Mouse (Mus musculus): ENCODE measurements around the gene 1700088E04Rik.

Gene 1700088E04Rik

GRCm38 (mm10) chr15:79130782-79131181 is 10.3 kb downstream of the 1700088E04Rik start:
- no peak for DNase-seq

DNA sequence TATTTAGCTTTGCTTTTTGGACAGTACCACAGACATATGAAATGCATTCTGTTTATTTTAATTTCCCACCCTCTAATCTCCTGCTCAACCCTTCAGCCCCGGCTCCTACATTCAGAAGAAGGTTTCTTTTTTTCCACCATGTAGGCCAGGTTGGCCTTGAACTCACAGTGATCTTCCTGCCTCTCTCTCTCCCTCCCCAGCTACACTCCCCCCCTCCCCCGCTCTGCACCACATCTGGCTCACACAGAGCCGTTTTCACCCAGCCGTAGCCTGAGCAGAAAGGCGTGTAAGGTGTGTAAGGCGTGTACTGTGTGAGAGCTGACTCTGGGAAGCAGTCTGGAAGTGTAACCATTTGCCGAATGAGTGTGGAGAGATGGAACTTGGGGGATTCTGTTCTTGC is 11.7 kb downstream of the 1700088E04Rik start:
- DNase-seq, result no peak

GRCm38 (mm10) chr15:79128208-79128607 is 12.8 kb downstream of the 1700088E04Rik start:
- DNase-seq, result no peak

- no peak for DNase-seq
Measured at GRCm38 (mm10) chr15:79127101-79127500, 14.0 kb downstream of the 1700088E04Rik start.

GRCm38 (mm10) chr15:79126217-79126932 is 14.7 kb downstream of the 1700088E04Rik start:
- DNase-seq, result peak in 1 of 2 experiments; percentile 52

DNA sequence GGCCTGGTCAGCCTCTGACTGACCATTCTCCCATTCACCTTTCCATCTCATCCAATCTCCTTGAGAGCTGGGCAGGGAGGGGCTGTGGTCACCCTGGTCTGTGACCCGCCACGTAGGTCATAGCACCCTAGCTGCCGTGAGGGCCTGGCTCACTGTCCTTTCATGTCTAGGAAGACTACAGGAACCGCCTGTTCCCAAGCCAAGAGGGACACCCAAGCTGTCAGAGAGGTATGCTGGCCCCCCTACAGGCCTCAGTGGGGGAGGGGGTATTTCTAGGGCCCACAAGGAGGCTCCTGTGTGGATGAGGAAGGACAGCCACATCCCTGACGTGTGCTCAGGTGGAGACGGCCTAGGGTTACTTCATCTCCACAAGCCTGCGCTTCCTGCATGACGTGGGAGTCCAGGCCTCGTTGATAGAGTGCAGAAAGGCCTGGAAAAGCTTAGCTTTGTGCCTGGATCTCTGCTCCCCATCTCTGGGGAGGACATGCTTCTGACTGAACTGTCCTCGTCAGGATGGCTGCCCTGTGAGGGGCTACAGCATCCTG is 16.6 kb downstream of the 1700088E04Rik start:
- no peak for DNase-seq

- DNase-seq, result no peak
Measured at GRCm38 (mm10) chr15:79123751-79124150, 17.3 kb downstream of the 1700088E04Rik start.

DNA sequence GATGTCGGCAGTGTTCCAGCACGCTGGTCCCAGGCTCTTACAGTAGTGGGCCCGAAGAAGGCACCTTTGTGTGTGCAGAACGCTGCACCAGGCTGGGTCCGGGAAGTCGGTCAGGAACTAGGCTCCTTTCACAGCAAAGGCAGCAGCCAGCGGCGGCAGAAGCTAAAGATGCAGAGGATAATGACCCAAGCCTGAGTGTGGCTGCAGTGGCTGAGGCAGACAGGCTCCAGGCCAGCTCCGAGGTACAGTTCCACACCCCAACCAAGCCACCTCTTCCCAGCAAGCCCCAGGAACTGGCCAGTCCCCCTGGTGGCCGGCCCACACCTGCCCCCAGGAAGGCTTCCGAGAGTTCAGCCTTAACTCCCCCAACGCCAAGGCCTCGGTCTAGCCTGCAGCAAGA is 18.5 kb downstream of the 1700088E04Rik start:
- DNase-seq, result no peak

DNA sequence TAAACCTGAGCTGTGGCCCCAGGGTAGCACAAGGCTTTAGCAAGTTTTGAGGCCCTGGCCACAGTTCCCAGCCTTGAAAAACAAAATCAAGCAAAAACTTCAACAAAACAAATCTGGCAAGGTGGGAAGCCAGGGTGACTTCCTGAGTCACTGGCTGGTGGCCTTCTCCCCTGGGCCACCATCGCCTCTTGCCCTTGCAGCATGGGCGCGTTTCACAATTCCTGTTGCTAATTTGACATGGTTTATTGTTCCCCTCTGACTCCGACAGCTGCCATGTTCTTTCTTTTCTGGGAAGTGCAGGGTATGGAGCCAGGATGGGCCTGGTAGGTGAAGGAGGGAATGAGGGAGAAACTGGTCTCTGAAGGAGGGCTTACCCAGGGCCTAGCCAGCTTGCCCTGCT is 18.9 kb downstream of the 1700088E04Rik start:
- no peak for DNase-seq

DNA sequence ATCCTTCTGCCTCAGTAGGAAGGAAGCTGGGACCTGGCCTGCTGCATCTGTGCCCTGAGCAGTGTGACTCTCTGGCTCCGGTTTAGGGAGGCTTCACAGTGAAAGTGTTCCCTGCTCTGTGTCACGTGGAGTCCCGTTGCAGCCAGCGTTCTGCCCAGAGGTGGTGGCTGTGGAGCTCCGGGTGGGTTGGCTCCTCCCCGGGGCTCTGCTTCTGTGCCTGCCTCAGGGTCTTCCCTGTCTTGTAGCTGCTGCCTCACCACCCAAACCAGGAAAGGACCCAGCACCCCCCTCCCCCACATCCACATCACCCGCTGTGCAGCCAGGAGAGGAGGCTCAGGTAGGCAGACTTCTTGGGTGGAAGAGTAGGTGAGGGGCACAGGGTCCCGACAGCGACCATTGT is 21.6 kb downstream of the 1700088E04Rik start:
- DNase-seq, result no peak

GRCm38 (mm10) chr15:79115276-79115675 is 25.8 kb downstream of the 1700088E04Rik start:
- no peak for DNase-seq

GRCm38 (mm10) chr15:79111774-79112173 is 29.3 kb downstream of the 1700088E04Rik start:
- DNase-seq, result no peak

GRCm38 (mm10) chr15:79110528-79110927 is 30.5 kb downstream of the 1700088E04Rik start:
- no peak for DNase-seq

- no peak for DNase-seq
Measured at GRCm38 (mm10) chr15:79110031-79110430, 31.0 kb downstream of the 1700088E04Rik start.

DNA sequence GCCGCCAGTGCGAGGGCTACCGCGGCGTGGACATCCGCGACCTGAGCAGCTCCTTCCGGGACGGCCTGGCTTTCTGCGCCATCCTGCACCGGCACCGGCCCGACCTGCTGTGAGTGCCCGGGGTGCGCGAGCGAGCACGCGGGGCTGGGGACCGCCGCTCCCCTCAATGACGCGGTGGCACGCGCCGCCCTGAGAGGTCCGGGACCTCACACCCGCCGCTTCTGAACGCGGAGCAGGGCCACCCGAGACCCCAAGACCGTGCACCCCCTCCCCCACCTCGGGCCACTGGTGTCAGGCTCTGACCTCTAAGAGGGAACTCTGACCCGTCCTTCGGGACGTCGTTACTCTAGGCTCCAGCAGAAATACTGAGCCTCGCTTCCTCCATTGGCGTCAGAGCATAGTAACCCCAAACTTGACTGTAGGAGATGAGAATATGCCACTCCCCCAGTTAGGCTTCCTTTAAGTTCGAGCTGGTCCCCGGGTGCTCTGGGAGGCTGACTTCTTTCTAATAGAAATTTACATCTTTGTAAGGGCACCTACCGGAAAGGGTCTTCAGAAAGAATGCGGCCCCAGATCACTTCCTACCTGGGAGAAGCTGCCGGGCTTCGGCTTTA is 31.6 kb downstream of the 1700088E04Rik start:
- peak in 1 of 2 experiments; percentile 14 for DNase-seq

- peak; percentile 64 to 75 for DNase-seq
Measured at GRCm38 (mm10) chr15:79108421-79109320, 32.4 kb downstream of the 1700088E04Rik start, which contains the start of gene Micall1. Gene Micall1, plus strand, starts transcription at chr15:79108898.

DNA sequence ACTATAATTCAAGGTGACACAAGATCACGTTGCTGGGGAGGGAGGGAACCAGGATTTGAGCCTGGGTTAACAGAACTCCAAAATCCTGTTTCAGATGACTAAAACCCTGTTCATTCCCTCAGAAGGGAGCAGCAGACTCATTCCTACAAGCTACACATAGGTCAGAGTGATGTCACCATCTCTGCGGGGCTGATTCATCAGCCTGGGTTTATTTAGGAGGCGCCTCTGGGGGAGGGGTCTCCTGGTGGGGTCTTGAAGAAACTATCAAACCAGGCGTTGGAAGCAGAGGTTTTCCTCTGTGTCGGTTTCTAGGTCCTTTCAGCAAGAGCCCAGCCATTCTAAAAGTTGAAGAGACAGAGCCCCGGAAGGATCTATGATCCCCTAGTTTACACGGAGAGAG is 33.1 kb downstream of the 1700088E04Rik start:
- no peak for DNase-seq

DNA sequence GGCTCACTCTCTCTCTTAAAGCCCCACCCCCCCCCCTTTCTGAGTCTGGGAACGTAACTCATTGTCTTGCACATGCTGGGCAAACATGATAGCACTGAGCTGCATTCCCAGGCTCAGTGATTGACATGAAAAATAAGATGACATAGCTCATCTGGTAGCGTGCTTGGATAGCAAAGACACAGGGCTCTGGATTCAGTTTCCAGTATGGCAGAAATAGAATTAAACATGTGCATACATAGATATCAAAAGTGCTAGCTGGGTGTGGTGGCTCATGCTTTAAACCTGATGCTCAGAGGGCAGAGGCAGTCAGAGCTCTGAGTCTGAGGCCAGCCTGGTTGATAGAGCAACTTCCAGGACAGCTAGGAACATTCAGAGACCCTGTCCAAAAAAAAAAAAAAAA is 35.2 kb downstream of the 1700088E04Rik start:
- no peak for DNase-seq

DNA sequence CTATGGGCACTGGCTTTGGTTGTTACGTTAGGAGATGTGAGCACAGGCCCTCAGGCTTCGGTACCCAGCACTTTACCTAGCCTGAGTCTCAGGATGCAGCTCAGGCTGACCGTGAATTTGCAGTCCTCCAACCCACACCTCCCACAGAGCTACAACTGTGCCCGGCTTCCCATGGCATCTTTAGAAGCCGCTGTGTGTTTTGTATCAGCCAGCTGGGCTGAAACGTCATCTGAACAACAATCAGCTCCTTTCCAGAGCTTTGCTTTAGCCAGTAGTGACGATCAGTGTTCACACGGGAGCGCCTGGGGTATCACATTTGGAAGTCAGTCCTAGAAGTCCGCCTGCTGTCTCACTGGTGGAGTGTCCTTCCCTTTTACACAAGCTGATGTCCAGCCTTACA is 37.8 kb downstream of the 1700088E04Rik start:
- DNase-seq, result no peak

- no peak for DNase-seq
Measured at GRCm38 (mm10) chr15:79101531-79101930, 39.5 kb downstream of the 1700088E04Rik start.

GRCm38 (mm10) chr15:79100391-79100790 is 40.7 kb downstream of the 1700088E04Rik start:
- DNase-seq, result no peak

- no peak for DNase-seq
Measured at GRCm38 (mm10) chr15:79099456-79099855, 41.6 kb downstream of the 1700088E04Rik start.

DNA sequence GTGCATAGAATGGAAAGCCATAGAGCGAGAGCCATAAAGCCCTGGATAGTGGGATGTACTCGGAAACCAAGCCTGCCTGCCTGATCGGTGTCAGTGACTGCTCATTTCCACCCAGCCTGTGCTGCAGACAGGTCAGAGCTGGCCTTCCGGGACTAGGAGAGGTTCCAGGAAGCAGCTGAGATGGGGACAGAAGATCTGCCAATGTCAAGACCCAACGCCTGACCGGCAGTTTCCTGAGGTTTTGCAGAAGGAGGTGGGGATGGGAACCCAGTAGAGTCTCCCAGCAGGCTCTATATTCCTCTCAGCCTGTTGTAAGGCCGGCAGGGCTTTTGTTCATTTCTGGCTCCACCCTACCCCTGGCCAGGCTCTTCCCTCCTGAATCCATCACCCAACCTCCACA is 42.2 kb downstream of the 1700088E04Rik start:
- DNase-seq, result no peak
